Mouse (Mus musculus) MEL (cell line): ENCODE results near the gene Kcnq4. TPM values are rescaled to one million over a fixed set of nuclear protein-coding genes. Genes with fewer than 3 reads are reported as not detected.

ENCODE experiments used
- DNase-seq: peaks from one replicate; pipeline ENCODE4 v3.0.0; 2011; ENCODE audit warnings: low read depth, low spot score
- H3K27ac ChIP-seq: 2 replicates; pipeline ENCODE4 v1.5.1; 2012; ENCODE audit warnings: low read depth, mild to moderate bottlenecking, control low read depth, low read length, moderate library complexity; ENCODE audit not compliant: control insufficient read depth
- H3K27me3 ChIP-seq, 2 experiments: fragments of 150-350 bp in 1 of 2; sonication (generic) in 1 of 2; 2 replicates each; pipeline ENCODE4 v1.6.1; 2012; ENCODE audit warnings: low read length in 2 of 2, mild to moderate bottlenecking in 2 of 2, improper control_type of control experiment in 1 of 2, moderate library complexity in 1 of 2; ENCODE audit not compliant: insufficient read depth in 2 of 2, control insufficient read depth in 1 of 2
- H3K36me3 ChIP-seq, 2 experiments: 2 replicates each; pipeline ENCODE4 v1.6.1; 2012 to 2014; ENCODE audit warnings: low read length in 2 of 2, improper control_type of control experiment in 1 of 2, inconsistent platforms in 1 of 2, mild to moderate bottlenecking in 1 of 2; ENCODE audit not compliant: insufficient read depth in 2 of 2, control insufficient read depth in 1 of 2
- H3K4me1 ChIP-seq, 2 experiments: fragments of 150-350 bp in 1 of 2; sonication (generic) in 1 of 2; 2 replicates each; pipeline ENCODE4 v1.6.1; 2012; ENCODE audit warnings: low read length in 2 of 2, improper control_type of control experiment in 1 of 2, mild to moderate bottlenecking in 1 of 2; ENCODE audit not compliant: insufficient read depth in 2 of 2, control insufficient read depth in 1 of 2
- H3K4me3 ChIP-seq, 2 experiments: fragments of 150-350 bp in 1 of 2; sonication (generic) in 1 of 2; 2 replicates each; pipeline ENCODE4 v1.5.1; 2012; ENCODE audit warnings: low read depth in 2 of 2, low read length in 2 of 2, mild to moderate bottlenecking in 2 of 2, moderate library complexity in 2 of 2, control low read depth in 1 of 2, improper control_type of control experiment in 1 of 2; ENCODE audit not compliant: control insufficient read depth in 1 of 2, insufficient read depth in 1 of 2
- H3K79me2 ChIP-seq: 2 replicates; pipeline ENCODE4 v1.6.1; 2012; ENCODE audit warnings: mild to moderate bottlenecking, low read length, moderate library complexity; ENCODE audit not compliant: control insufficient read depth, poor library complexity, insufficient read depth
- H3K9ac ChIP-seq: 2 replicates; pipeline ENCODE4 v1.6.1; 2012; ENCODE audit warnings: low read depth, mild to moderate bottlenecking, control low read depth, low read length, moderate library complexity; ENCODE audit not compliant: control insufficient read depth, poor library complexity, severe bottlenecking
- H3K9me3 ChIP-seq: fragments of 150-350 bp; sonication (generic); replicated peaks from 2 replicates; pipeline ENCODE4 v1.6.1; 2012; ENCODE audit warnings: mild to moderate bottlenecking, low read length, improper control_type of control experiment, moderate library complexity; ENCODE audit not compliant: insufficient read depth
- BHLHE40 ChIP-seq: IDR thresholded peaks from 2 replicates; pipeline ENCODE4 v1.6.1; 2012; ENCODE audit warnings: low read depth, mild to moderate bottlenecking, inconsistent platforms, low read length, improper control_type of control experiment, borderline replicate concordance
- CHD1 ChIP-seq: IDR thresholded peaks from 2 replicates; pipeline ENCODE4 v1.6.1; 2012; ENCODE audit warnings: low read depth, mild to moderate bottlenecking, inconsistent platforms, low read length, improper control_type of control experiment
- CHD2 ChIP-seq: IDR thresholded peaks from 2 replicates; pipeline ENCODE4 v1.6.1; 2011; ENCODE audit warnings: low read length, improper control_type of control experiment
- CTCF ChIP-seq, 3 experiments: IDR thresholded peaks in 2 of 3; conservative IDR thresholded peaks in 1 of 3; 2 replicates each; pipeline ENCODE4 v1.5.1; 2011 to 2012; ENCODE audit warnings: low read length in 3 of 3, low read depth in 2 of 3, mild to moderate bottlenecking in 2 of 3, improper control_type of control experiment in 1 of 3, inconsistent platforms in 1 of 3, mixed read lengths in 1 of 3, moderate library complexity in 1 of 3; ENCODE audit not compliant: control insufficient read depth in 1 of 3, insufficient read depth in 1 of 3, poor library complexity in 1 of 3, severe bottlenecking in 1 of 3
- E2F4 ChIP-seq: IDR thresholded peaks from 2 replicates; pipeline ENCODE4 v1.6.1; 2011; ENCODE audit warnings: low read depth, low read length, improper control_type of control experiment, borderline replicate concordance
- ELF1 ChIP-seq: IDR thresholded peaks from 2 replicates; pipeline ENCODE4 v1.6.1; 2014; ENCODE audit warnings: low read depth, mild to moderate bottlenecking, inconsistent platforms, low read length, improper control_type of control experiment, moderate library complexity
- EP300 ChIP-seq, 2 experiments: IDR thresholded peaks; 2 replicates each; pipeline ENCODE4 v1.6.1; 2011; ENCODE audit warnings: improper control_type of control experiment in 2 of 2, low read length in 2 of 2, low read depth in 1 of 2, mild to moderate bottlenecking in 1 of 2
- ETS1 ChIP-seq: IDR thresholded peaks from 2 replicates; pipeline ENCODE4 v1.6.1; 2012; ENCODE audit warnings: low read depth, mild to moderate bottlenecking, inconsistent platforms, low read length, improper control_type of control experiment, moderate library complexity
- GATA1 ChIP-seq: IDR thresholded peaks from 2 replicates; pipeline ENCODE4 v1.6.1; 2011; ENCODE audit warnings: low read depth, low read length, improper control_type of control experiment
- JUND ChIP-seq: IDR thresholded peaks from 2 replicates; pipeline ENCODE4 v1.6.1; 2011; ENCODE audit warnings: low read depth, mild to moderate bottlenecking, improper control_type of control experiment, low read length
- MAX ChIP-seq: IDR thresholded peaks from 2 replicates; pipeline ENCODE4 v1.6.1; 2011; ENCODE audit warnings: low read length, improper control_type of control experiment
- MEF2A ChIP-seq: IDR thresholded peaks from 2 replicates; pipeline ENCODE4 v1.6.1; 2014; ENCODE audit warnings: low read depth, mild to moderate bottlenecking, inconsistent platforms, low read length, improper control_type of control experiment; ENCODE audit not compliant: poor library complexity, insufficient replicate concordance, severe bottlenecking; ENCODE audit errors: extremely low read depth
- MXI1 ChIP-seq: IDR thresholded peaks from 2 replicates; pipeline ENCODE4 v1.6.1; 2011; ENCODE audit warnings: mild to moderate bottlenecking, low read depth, low read length, improper control_type of control experiment
- MYC ChIP-seq: IDR thresholded peaks from 2 replicates; pipeline ENCODE4 v1.6.1; 2011; ENCODE audit warnings: low read depth, mild to moderate bottlenecking, low read length, improper control_type of control experiment, moderate library complexity
- NELFE ChIP-seq: IDR thresholded peaks from 2 replicates; pipeline ENCODE4 v1.6.1; 2011; ENCODE audit warnings: low read depth, low read length, improper control_type of control experiment
- POLR2A ChIP-seq, 2 experiments: IDR thresholded peaks; 2 replicates each; pipeline ENCODE4 v1.6.1; 2011 to 2012; ENCODE audit warnings: low read length in 2 of 2, mild to moderate bottlenecking in 2 of 2, control low read depth in 1 of 2, improper control_type of control experiment in 1 of 2, low read depth in 1 of 2, moderate library complexity in 1 of 2; ENCODE audit not compliant: control insufficient read depth in 1 of 2, insufficient read depth in 1 of 2, poor library complexity in 1 of 2
- POLR2AphosphoS5 ChIP-seq: IDR thresholded peaks from 2 replicates; pipeline ENCODE4 v1.6.1; 2012; ENCODE audit warnings: low read depth, borderline replicate concordance, mild to moderate bottlenecking, inconsistent platforms, low read length, moderate library complexity, mixed read lengths
- RAD21 ChIP-seq: IDR thresholded peaks from 2 replicates; pipeline ENCODE4 v1.6.1; 2011; ENCODE audit warnings: mild to moderate bottlenecking, low read depth, low read length, improper control_type of control experiment
- SIN3A ChIP-seq: IDR thresholded peaks from 2 replicates; pipeline ENCODE4 v1.6.1; 2012; ENCODE audit warnings: low read length, improper control_type of control experiment, inconsistent platforms
- SMC3 ChIP-seq: IDR thresholded peaks from 2 replicates; pipeline ENCODE4 v1.6.1; 2011; ENCODE audit warnings: low read depth, low read length, improper control_type of control experiment
- TCF12 ChIP-seq: IDR thresholded peaks from 2 replicates; pipeline ENCODE4 v1.6.1; 2014; ENCODE audit warnings: low read depth, mild to moderate bottlenecking, inconsistent platforms, low read length, improper control_type of control experiment, moderate library complexity
- UBTF ChIP-seq: IDR thresholded peaks from 2 replicates; pipeline ENCODE4 v1.6.1; 2012; ENCODE audit warnings: low read depth, mild to moderate bottlenecking, inconsistent platforms, low read length, improper control_type of control experiment, moderate library complexity, borderline replicate concordance; ENCODE audit not compliant: insufficient read depth
- USF2 ChIP-seq, 2 experiments: IDR thresholded peaks; 2 replicates each; pipeline ENCODE4 v1.6.1; 2011 to 2012; ENCODE audit warnings: improper control_type of control experiment in 2 of 2, low read length in 2 of 2, borderline replicate concordance in 1 of 2, inconsistent platforms in 1 of 2, low read depth in 1 of 2, mild to moderate bottlenecking in 1 of 2; ENCODE audit not compliant: insufficient read depth in 1 of 2
- ZKSCAN1 ChIP-seq: IDR thresholded peaks from 2 replicates; pipeline ENCODE4 v1.6.1; 2012; ENCODE audit warnings: low read depth, mild to moderate bottlenecking, inconsistent platforms, low read length, improper control_type of control experiment, moderate library complexity
- ZMIZ1 ChIP-seq: IDR thresholded peaks from 2 replicates; pipeline ENCODE4 v1.6.1; 2012; ENCODE audit warnings: low read depth, mild to moderate bottlenecking, inconsistent platforms, low read length, improper control_type of control experiment, moderate library complexity
- ZNF384 ChIP-seq: IDR thresholded peaks from 2 replicates; pipeline ENCODE4 v1.6.1; 2012; ENCODE audit warnings: low read depth, mild to moderate bottlenecking, inconsistent platforms, low read length, improper control_type of control experiment
- polyA plus RNA-seq, 2 experiments: library from polyadenylated mRNA; stranded (reverse) in 1 of 2; unstranded in 1 of 2; fragments of >175 nt in 1 of 2; fragments of >200 nt in 1 of 2; gene quantifications; 2 replicates each; pipeline versions ENCODE4 v1.2.1 to v1.2.4; 2012; ENCODE audit warnings: low replicate concordance in 2 of 2, low read depth in 1 of 2; ENCODE audit not compliant: insufficient read length in 2 of 2, insufficient read depth in 1 of 2, missing spikeins in 1 of 2
- total RNA-seq: library from RNA; depleted of rRNA; stranded (reverse); fragments of 300-350 nt; gene quantifications from 2 replicates; pipeline ENCODE4 v1.2.3, GENCODE M21; 2012

Kcnq4 gene
- total and polyA plus RNA-seq, 3 experiments, result 0.07 TPM; not detected in 2

DNA sequence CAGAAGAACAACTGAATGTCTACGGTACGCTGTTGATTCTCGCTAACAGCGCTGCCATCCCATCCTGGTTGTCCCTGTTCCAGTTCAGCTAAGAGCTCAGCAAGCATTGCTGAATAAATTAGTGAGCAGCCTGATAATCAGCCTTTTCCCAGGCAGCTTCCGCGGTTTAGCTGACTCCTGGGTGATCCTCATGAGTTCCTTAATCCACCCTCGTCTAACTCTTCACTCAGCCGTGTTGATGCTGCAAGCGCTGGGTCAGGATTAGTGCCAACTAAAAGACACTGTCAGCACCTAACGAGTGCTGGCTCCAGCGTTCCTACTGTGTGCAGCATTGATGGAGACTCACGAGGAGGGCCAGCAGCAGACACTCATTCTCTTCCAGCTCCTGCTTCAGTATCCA, 77.4 kb downstream of the Kcnq4 start:
- no peak for TF ChIP-seq JUND
- TF ChIP-seq CHD2, result no peak
- TF ChIP-seq RAD21, result no peak
- no peak for TF ChIP-seq NELFE
- no peak for DNase-seq
- H3K36me3 ChIP-seq, result peaks cover 0 to 16% of the 10 kb centered on the region in 2 experiments; a peak in 2 of 4 replicates
- H3K27ac ChIP-seq, result no peak overlapping the region
- no peak overlapping the region for H3K9ac ChIP-seq
- peaks cover 15% of the 10 kb centered on the region for H3K79me2 ChIP-seq
- no peaks in the 10 kb centered on the region for H3K27me3 ChIP-seq
- peaks cover 19 to 24% of the 10 kb centered on the region in 2 experiments for H3K4me1 ChIP-seq
- H3K4me3 ChIP-seq, result no peak overlapping the region
- H3K9me3 ChIP-seq, result no peaks in the 10 kb centered on the region

DNA sequence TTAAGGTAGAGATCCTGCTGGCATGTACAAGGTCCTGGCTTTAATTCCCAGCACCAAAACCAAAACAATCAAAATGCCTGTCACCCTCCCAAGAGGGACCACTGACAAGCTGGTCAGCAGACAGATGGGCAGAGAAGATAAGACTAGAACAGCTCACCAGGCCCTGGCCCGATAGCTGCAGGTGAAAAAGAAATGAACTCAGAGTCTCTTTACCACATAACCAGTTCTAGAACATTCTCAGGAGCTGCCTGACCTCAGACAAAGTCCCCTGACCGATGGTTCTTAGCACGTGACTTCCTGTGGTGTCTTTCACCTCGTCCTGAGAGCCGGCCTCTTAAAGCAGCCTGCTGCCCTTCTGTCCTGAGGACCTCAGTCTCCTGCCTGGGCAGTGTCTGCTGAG, 78.8 kb downstream of the Kcnq4 start:
- no peak overlapping the region for H3K4me3 ChIP-seq
- TF ChIP-seq ZNF384 (no peak), UBTF (no peak), ZKSCAN1 (no peak), SIN3A (no peak), ETS1 (no peak), ZMIZ1 (no peak), GATA1 (no peak), JUND (no peak), ELF1 (no peak)
- no peak overlapping the region for H3K9ac ChIP-seq
- H3K79me2 ChIP-seq, result peaks cover 15% of the 10 kb centered on the region
- no peaks in the 10 kb centered on the region for H3K27me3 ChIP-seq
- no peaks in the 10 kb centered on the region for H3K9me3 ChIP-seq
- no peak for DNase-seq
- H3K36me3 ChIP-seq, result peaks cover 0 to 17% of the 10 kb centered on the region in 2 experiments; a peak in 2 of 4 replicates
- H3K4me1 ChIP-seq, result peaks cover 21 to 29% of the 10 kb centered on the region in 2 experiments
- no peak overlapping the region for H3K27ac ChIP-seq

DNA sequence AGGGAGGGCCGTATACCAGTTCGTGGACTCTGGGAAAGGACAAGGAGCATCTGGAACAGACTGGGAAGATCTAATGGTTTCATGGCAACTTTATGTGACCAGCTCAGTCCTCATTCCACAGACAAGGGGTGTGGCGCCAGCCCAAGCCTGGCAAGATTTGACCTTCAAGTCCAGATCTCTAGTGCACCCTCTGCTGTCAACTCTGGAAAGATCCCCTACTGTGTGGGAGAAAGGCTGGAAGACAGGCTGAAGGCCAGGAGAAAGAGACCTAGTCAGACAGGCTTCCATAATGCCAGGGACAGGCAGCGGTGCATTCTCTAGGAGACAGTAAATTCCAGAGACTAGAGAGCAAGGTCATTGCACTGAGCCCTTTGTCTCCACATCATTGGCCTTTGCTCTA, 79.9 kb downstream of the Kcnq4 start:
- TF ChIP-seq POLR2A (IDR thresholded peaks at IDR 0.05; ENCODE audit: control insufficient read depth in 1 of 2, insufficient read depth in 1 of 2, low read depth in 1 of 2, low read length in 2 of 2, poor library complexity in 1 of 2) (no peak), GATA1 (no peak), TCF12 (no peak), CHD1 (no peak), MYC (no peak), MEF2A (no peak), MAX (no peak), CTCF (IDR thresholded peaks at IDR 0.05 in 2 of 3, conservative IDR thresholded peaks at IDR 0.05 in 1 of 3; ENCODE audit: control insufficient read depth in 1 of 3, insufficient read depth in 1 of 3, low read depth in 2 of 3, low read length in 3 of 3, poor library complexity in 1 of 3, severe bottlenecking in 1 of 3) (peak in 2 of 3 experiments; percentile 14 to 32; a peak in 3 of 6 replicates), BHLHE40 (no peak), E2F4 (no peak), SIN3A (no peak), USF2 (IDR thresholded peaks at IDR 0.05; ENCODE audit: borderline replicate concordance in 1 of 2, insufficient read depth in 1 of 2, low read depth in 1 of 2, low read length in 2 of 2) (no peak), MXI1 (no peak), RAD21 (no peak; the same call in none of the 2 replicates), SMC3 (peak; percentile 40), POLR2AphosphoS5 (no peak), EP300 (IDR thresholded peaks at IDR 0.05; ENCODE audit: low read depth in 1 of 2, low read length in 2 of 2) (no peak)
- DNase-seq, result no peak
- Histone ChIP-seq H3K27ac (no peak overlapping the region), H3K4me1 (peaks cover 16 to 23% of the 10 kb centered on the region in 2 experiments), H3K79me2 (peaks cover 15% of the 10 kb centered on the region), H3K36me3 (peaks cover 0 to 13% of the 10 kb centered on the region in 2 experiments; a peak in 2 of 4 replicates), H3K27me3 (no peaks in the 10 kb centered on the region), H3K9ac (no peak overlapping the region), H3K4me3 (no peak overlapping the region), H3K9me3 (no peaks in the 10 kb centered on the region)
